Mouse (Mus musculus) cortical plate, adult 2 months (tissue): ENCODE data around the gene Mpg. TPM values are rescaled to one million over a fixed set of nuclear protein-coding genes. Genes with fewer than 3 reads are reported as not detected.

Experiments
- H3K27ac ChIP-seq: fragments of 200-500 bp; 2 replicates; pipeline ENCODE4 v1.5.1; 2012; ENCODE audit warnings: low read length, control low read depth, inconsistent platforms; ENCODE audit not compliant: insufficient read depth
- H3K4me1 ChIP-seq: fragments of 200-500 bp; 2 replicates; pipeline ENCODE4 v1.6.1; 2011; ENCODE audit warnings: low read length; ENCODE audit not compliant: control insufficient read depth, insufficient read depth
- H3K4me3 ChIP-seq: fragments of 200-500 bp; 2 replicates; pipeline ENCODE4 v1.5.1; 2011; ENCODE audit warnings: mild to moderate bottlenecking, low read length, control low read depth; ENCODE audit not compliant: insufficient read depth
- CTCF ChIP-seq: fragments of 200-500 bp; IDR thresholded peaks from 2 replicates; pipeline ENCODE4 v1.5.1; 2011; ENCODE audit warnings: mild to moderate bottlenecking, control low read depth, low read length; ENCODE audit not compliant: insufficient read depth; ENCODE audit errors: extremely low read depth
- POLR2A ChIP-seq: fragments of 200-500 bp; IDR thresholded peaks from 2 replicates; pipeline ENCODE4 v1.6.1; 2011; ENCODE audit warnings: mild to moderate bottlenecking, low read length, control low read depth; ENCODE audit not compliant: insufficient read depth; ENCODE audit errors: extremely low read depth
- polyA plus RNA-seq: library from polyadenylated mRNA; depleted of rRNA; stranded (reverse); fragments of >200 nt; gene quantifications from 2 replicates; pipeline ENCODE4 v1.2.3, GENCODE M21; 2012; rRNA removed

Mpg gene
- 14.2 and 15.4 TPM in 2 replicates for polyA plus RNA-seq

GRCm38 (mm10) chr11:32226124-32226871 lies at the start of gene Mpg:
Gene Mpg, plus strand, starts transcription at chr11:32226505.
- peak within 1 kb of the TSS; percentile 52 for H3K4me3 ChIP-seq
- peak within 1 kb of the TSS; percentile 94 for H3K27ac ChIP-seq
- TF ChIP-seq CTCF, result no peak
- TF ChIP-seq POLR2A, result peak; percentile 66
- H3K4me1 ChIP-seq, result peaks cover 13% of the 10 kb centered on the region

GRCm38 (mm10) chr11:32178506-32178905 lies 47.8 kb upstream of the Mpg start:
- no peak overlapping the region for H3K4me3 ChIP-seq
- H3K27ac ChIP-seq, result no peak overlapping the region
- TF ChIP-seq POLR2A (no peak), CTCF (no peak)
- 0 out of 2 replicates have a peak, but pooled peaks cover 3% of the 10 kb centered on the region for H3K4me1 ChIP-seq

GRCm38 (mm10) chr11:32181246-32181645 lies 45.1 kb upstream of the Mpg start:
- no peak overlapping the region for H3K4me3 ChIP-seq
- no peak for TF ChIP-seq POLR2A
- TF ChIP-seq CTCF, result no peak

GRCm38 (mm10) chr11:32181973-32182868 lies 44.1 kb upstream of the Mpg start:
- TF ChIP-seq CTCF (peak; percentile 93), POLR2A (no peak)
- no peak overlapping the region for H3K4me3 ChIP-seq
- H3K4me1 ChIP-seq, result 0 out of 2 replicates have a peak, but pooled peaks cover 3% of the 10 kb centered on the region
- no peak overlapping the region for H3K27ac ChIP-seq

More at GRCm38 (mm10) chr11:32181246-32181645, 45.1 kb upstream of the Mpg start:
- Histone ChIP-seq H3K27ac (no peak overlapping the region), H3K4me1 (0 out of 2 replicates have a peak, but pooled peaks cover 3% of the 10 kb centered on the region)

- 0 out of 2 replicates have a peak, but pooled peaks cover 3% of the 10 kb centered on the region for H3K4me1 ChIP-seq
- no peak overlapping the region for H3K4me3 ChIP-seq
- no peak overlapping the region for H3K27ac ChIP-seq
- TF ChIP-seq POLR2A (no peak), CTCF (no peak)
These were observed 41.8 kb upstream of the Mpg start for GRCm38 (mm10) chr11:32184469-32184868.

- Histone ChIP-seq H3K27ac (no peak overlapping the region), H3K4me1 (0 out of 2 replicates have a peak, but pooled peaks cover 3% of the 10 kb centered on the region), H3K4me3 (no peak overlapping the region)
- no peak for TF ChIP-seq POLR2A
- TF ChIP-seq CTCF, result no peak
These were observed 40.3 kb upstream of the Mpg start for GRCm38 (mm10) chr11:32186031-32186430.

GRCm38 (mm10) chr11:32187256-32187655 lies 39.0 kb upstream of the Mpg start:
- no peak for TF ChIP-seq POLR2A
- TF ChIP-seq CTCF, result no peak
- no peak overlapping the region for H3K4me3 ChIP-seq
- H3K4me1 ChIP-seq, result no peaks in the 10 kb centered on the region
- no peak overlapping the region for H3K27ac ChIP-seq

- no peak for TF ChIP-seq POLR2A
- TF ChIP-seq CTCF, result no peak
- no peaks in the 10 kb centered on the region for H3K4me1 ChIP-seq
- H3K27ac ChIP-seq, result no peak overlapping the region
- H3K4me3 ChIP-seq, result no peak overlapping the region
These were observed 37.4 kb upstream of the Mpg start for GRCm38 (mm10) chr11:32188881-32189280.

- no peak overlapping the region for H3K4me3 ChIP-seq
- no peak overlapping the region for H3K27ac ChIP-seq
- H3K4me1 ChIP-seq, result no peaks in the 10 kb centered on the region
- TF ChIP-seq POLR2A (no peak), CTCF (no peak)
These were observed 36.9 kb upstream of the Mpg start for GRCm38 (mm10) chr11:32189434-32189833.

- TF ChIP-seq CTCF (no peak), POLR2A (no peak)
- H3K4me3 ChIP-seq, result no peak overlapping the region
- no peaks in the 10 kb centered on the region for H3K4me1 ChIP-seq
- no peak overlapping the region for H3K27ac ChIP-seq
These were observed 36.2 kb upstream of the Mpg start for GRCm38 (mm10) chr11:32190119-32190518.

- Histone ChIP-seq H3K4me3 (no peak overlapping the region), H3K4me1 (no peaks in the 10 kb centered on the region), H3K27ac (no peak overlapping the region)
- no peak for TF ChIP-seq POLR2A
- TF ChIP-seq CTCF, result no peak
These were observed 35.6 kb upstream of the Mpg start for GRCm38 (mm10) chr11:32190603-32191110.
